Mouse (Mus musculus) cortical plate, adult 2 months (tissue): Measurements from ENCODE around the gene Ccnc. TPM values are rescaled to one million over a fixed set of nuclear protein-coding genes. Genes with fewer than 3 reads are reported as not detected.

Experiments
- H3K27ac ChIP-seq: fragments of 200-500 bp; 2 replicates; pipeline ENCODE4 v1.5.1; 2012; ENCODE audit warnings: low read length, control low read depth, inconsistent platforms; ENCODE audit not compliant: insufficient read depth
- H3K4me1 ChIP-seq: fragments of 200-500 bp; 2 replicates; pipeline ENCODE4 v1.6.1; 2011; ENCODE audit warnings: low read length; ENCODE audit not compliant: control insufficient read depth, insufficient read depth
- H3K4me3 ChIP-seq: fragments of 200-500 bp; 2 replicates; pipeline ENCODE4 v1.5.1; 2011; ENCODE audit warnings: mild to moderate bottlenecking, low read length, control low read depth; ENCODE audit not compliant: insufficient read depth
- CTCF ChIP-seq: fragments of 200-500 bp; IDR thresholded peaks from 2 replicates; pipeline ENCODE4 v1.5.1; 2011; ENCODE audit warnings: mild to moderate bottlenecking, control low read depth, low read length; ENCODE audit not compliant: insufficient read depth; ENCODE audit errors: extremely low read depth
- POLR2A ChIP-seq: fragments of 200-500 bp; IDR thresholded peaks from 2 replicates; pipeline ENCODE4 v1.6.1; 2011; ENCODE audit warnings: mild to moderate bottlenecking, low read length, control low read depth; ENCODE audit not compliant: insufficient read depth; ENCODE audit errors: extremely low read depth
- polyA plus RNA-seq: library from polyadenylated mRNA; depleted of rRNA; stranded (reverse); fragments of >200 nt; gene quantifications from 2 replicates; pipeline ENCODE4 v1.2.3, GENCODE M21; 2012; rRNA removed

Gene Ccnc
- polyA plus RNA-seq, result 23.8 and 25.6 TPM in 2 replicates

- no peaks in the 10 kb centered on the region for H3K4me1 ChIP-seq
- TF ChIP-seq CTCF, result no peak
- TF ChIP-seq POLR2A, result peak; percentile 90
These were observed at the start of gene Ccnc for GRCm38 (mm10) chr4:21727615-21728165. Ccnc (plus strand) TSS chr4:21727701.

GRCm38 (mm10) chr4:21678101-21678974 lies 49.2 kb upstream of the Ccnc start:
- H3K27ac ChIP-seq, result no peak overlapping the region
- H3K4me1 ChIP-seq, result no peaks in the 10 kb centered on the region
- H3K4me3 ChIP-seq, result no peak overlapping the region
- TF ChIP-seq CTCF, result no peak
- no peak for TF ChIP-seq POLR2A

More at GRCm38 (mm10) chr4:21727615-21728165, at the start of gene Ccnc:
- H3K27ac ChIP-seq, result no peak within 1 kb of the TSS
- H3K4me3 ChIP-seq, result peak within 1 kb of the TSS; percentile 73

- TF ChIP-seq CTCF (no peak), POLR2A (no peak)
- Histone ChIP-seq H3K4me3 (no peak overlapping the region), H3K4me1 (no peaks in the 10 kb centered on the region), H3K27ac (no peak overlapping the region)
These were observed 48.4 kb upstream of the Ccnc start for GRCm38 (mm10) chr4:21678975-21679623.

GRCm38 (mm10) chr4:21679624-21680480 lies 47.6 kb upstream of the Ccnc start:
- Histone ChIP-seq H3K4me3 (no peak overlapping the region), H3K27ac (no peak overlapping the region), H3K4me1 (no peaks in the 10 kb centered on the region)
- no peak for TF ChIP-seq CTCF
- TF ChIP-seq POLR2A, result no peak

- Histone ChIP-seq H3K27ac (no peak overlapping the region), H3K4me3 (no peak overlapping the region), H3K4me1 (no peaks in the 10 kb centered on the region)
- TF ChIP-seq CTCF (no peak), POLR2A (no peak)
These were observed 46.5 kb upstream of the Ccnc start for GRCm38 (mm10) chr4:21680971-21681370.

GRCm38 (mm10) chr4:21682421-21683150 lies 44.9 kb upstream of the Ccnc start:
- Histone ChIP-seq H3K27ac (no peak overlapping the region), H3K4me3 (no peak overlapping the region), H3K4me1 (no peaks in the 10 kb centered on the region)
- TF ChIP-seq CTCF, result no peak
- TF ChIP-seq POLR2A, result no peak

- Histone ChIP-seq H3K27ac (no peak overlapping the region), H3K4me3 (no peak overlapping the region), H3K4me1 (no peaks in the 10 kb centered on the region)
- TF ChIP-seq POLR2A (no peak), CTCF (no peak)
These were observed 43.0 kb upstream of the Ccnc start for GRCm38 (mm10) chr4:21684341-21684970.

- Histone ChIP-seq H3K4me1 (no peaks in the 10 kb centered on the region), H3K4me3 (no peak within 1 kb of the TSS), H3K27ac (no peak within 1 kb of the TSS)
- TF ChIP-seq CTCF (no peak), POLR2A (no peak)
These were observed 41.9 kb upstream of the Ccnc start, which contains the start of gene Prdm13 for GRCm38 (mm10) chr4:21685595-21686091. Prdm13 (minus strand) TSS chr4:21685963.
